Mouse (Mus musculus): Measurements from ENCODE around the gene Zeb2.

Gene Zeb2

GRCm38 (mm10) chr2:45117087-45117561, at the start of gene Zeb2:
Gene Zeb2 (minus strand): TSS chr2:45117395.
- DNase-seq (ENCODE audit: low spot score) = peak; percentile 77

- DNase-seq (ENCODE audit: low spot score) = no peak
Observed at GRCm38 (mm10) chr2:45158785-45159184, 41.6 kb upstream of the Zeb2 start.

GRCm38 (mm10) chr2:45158351-45158782, 41.2 kb upstream of the Zeb2 start:
- no peak for DNase-seq (ENCODE audit: low spot score)

GRCm38 (mm10) chr2:45153315-45153714, 36.1 kb upstream of the Zeb2 start:
- DNase-seq (ENCODE audit: low spot score) = no peak

- no peak for DNase-seq (ENCODE audit: low spot score)
Observed at GRCm38 (mm10) chr2:45143162-45143561, 26.0 kb upstream of the Zeb2 start.

GRCm38 (mm10) chr2:45138906-45139305, 21.7 kb upstream of the Zeb2 start:
- DNase-seq (ENCODE audit: low spot score) = no peak

- no peak for DNase-seq (ENCODE audit: low spot score)
Observed at GRCm38 (mm10) chr2:45136783-45137182, 19.6 kb upstream of the Zeb2 start.

- no peak for DNase-seq (ENCODE audit: low spot score)
Observed at GRCm38 (mm10) chr2:45133225-45133624, 16.0 kb upstream of the Zeb2 start.

GRCm38 (mm10) chr2:45130461-45131156, 13.4 kb upstream of the Zeb2 start:
- DNase-seq (ENCODE audit: low spot score) = no peak

- DNase-seq (ENCODE audit: low spot score) = no peak
Observed at GRCm38 (mm10) chr2:45129556-45129955, 12.4 kb upstream of the Zeb2 start.

GRCm38 (mm10) chr2:45128696-45129095, 11.5 kb upstream of the Zeb2 start:
- DNase-seq (ENCODE audit: low spot score) = no peak

GRCm38 (mm10) chr2:45126401-45126800, 9.2 kb upstream of the Zeb2 start:
- DNase-seq (ENCODE audit: low spot score) = no peak

GRCm38 (mm10) chr2:45125181-45125580, 8.0 kb upstream of the Zeb2 start:
- no peak for DNase-seq (ENCODE audit: low spot score)

- no peak for DNase-seq (ENCODE audit: low spot score)
Observed at GRCm38 (mm10) chr2:45123490-45123889, 6.3 kb upstream of the Zeb2 start.

GRCm38 (mm10) chr2:45118121-45118520, 926 bp upstream of the Zeb2 start:
- DNase-seq (ENCODE audit: low spot score) = no peak

GRCm38 (mm10) chr2:45117592-45117991, 397 bp upstream of the Zeb2 start:
- no peak for DNase-seq (ENCODE audit: low spot score)

- DNase-seq (ENCODE audit: low spot score) = peak; percentile 39
Observed at GRCm38 (mm10) chr2:45116531-45117024, 617 bp downstream of the Zeb2 start.

GRCm38 (mm10) chr2:45115720-45116495, 1.3 kb downstream of the Zeb2 start:
- DNase-seq (ENCODE audit: low spot score) = peak; percentile 65

- DNase-seq (ENCODE audit: low spot score) = no peak
Observed at GRCm38 (mm10) chr2:45115211-45115610, 2.0 kb downstream of the Zeb2 start.

- no peak for DNase-seq (ENCODE audit: low spot score)
Observed at GRCm38 (mm10) chr2:45114596-45114995, 2.6 kb downstream of the Zeb2 start.

GRCm38 (mm10) chr2:45113912-45114311, 3.3 kb downstream of the Zeb2 start:
- DNase-seq (ENCODE audit: low spot score) = no peak

- peak; percentile 48 for DNase-seq (ENCODE audit: low spot score)
Observed at GRCm38 (mm10) chr2:45112891-45113683, 4.1 kb downstream of the Zeb2 start.
